7 mouse cellular contexts compared by ENCODE assay signal in genomic region chr9:79714471-79715045, GRCm38 (mm10). TPM values are rescaled to one million over a fixed set of nuclear protein-coding genes. Genes with fewer than 3 reads are reported as not detected.
DNase-seq lines count a peak whose midpoint lies in the region; ATAC-seq and TF ChIP-seq lines count a peak whose summit lies in the region.

No protein-coding gene starts in this region.

- peak; percentile 59 for DNase-seq in ZHBTc4 (ENCODE audit: low read depth, low spot score)
- DNase-seq in gastrocnemius, postnatal 14 days = peak; percentile 71
- DNase-seq in hindbrain, postnatal 0 days (ENCODE audit: low spot score) = peak; percentile 69
- DNase-seq in liver, embryonic 11.5 days (ENCODE audit: low spot score) = peak; percentile 50
- peak; percentile 37 for DNase-seq in neural tube, embryonic 10.5 days (ENCODE audit: extremely low spot score, low spot score)
- DNase-seq in yolk sac, embryonic 10.5 days (ENCODE audit: low spot score) = no peak

- H3K27ac ChIP-seq in brown adipose tissue, adult 24 weeks (replicated peaks; ENCODE audit: low read depth, low read length) = peak overlapping the region; percentile 62
- no peak overlapping the region for H3K27ac ChIP-seq in hindbrain, postnatal 0 days
- H3K27ac ChIP-seq in liver, embryonic 11.5 days (ENCODE audit: low read depth, low read length) = no peak overlapping the region

- TF ChIP-seq CTCF in hindbrain, postnatal 0 days (IDR thresholded peaks at IDR 0.05; ENCODE audit: low read depth) = peak; percentile 30

- peak; percentile 71 for ATAC-seq in hindbrain, postnatal 0 days
- ATAC-seq in liver, embryonic 11.5 days (replicated peaks; ENCODE audit: low FRiP score) = 0 out of 2 replicates have a peak, but pooled peaks have one; percentile 24

- no peaks in the 10 kb centered on the region; the same call in 1 of the 2 replicates for H3K27me3 ChIP-seq in hindbrain, postnatal 0 days (ENCODE audit: insufficient read depth, low read length)
- peaks cover 29% of the 10 kb centered on the region for H3K27me3 ChIP-seq in liver, embryonic 11.5 days (replicated peaks; ENCODE audit: control insufficient read depth, insufficient read depth, low read length)

- 6% methylated on average over 16 of the region's 16 CpGs for WGBS in hindbrain, postnatal 0 days
- 10% methylated on average over 16 of the region's 16 CpGs for WGBS in liver, embryonic 11.5 days

- peak overlapping the region; percentile 41 for H3K9ac ChIP-seq in hindbrain, postnatal 0 days (replicated peaks; ENCODE audit: low read length)
- no peak overlapping the region for H3K9ac ChIP-seq in liver, embryonic 11.5 days (ENCODE audit: low read depth, low read length)

- no peaks in the 10 kb centered on the region for H3K36me3 ChIP-seq in hindbrain, postnatal 0 days (ENCODE audit: insufficient read depth, low read length)
- H3K36me3 ChIP-seq in liver, embryonic 11.5 days (ENCODE audit: control insufficient read depth, insufficient read depth, low read length) = no peaks in the 10 kb centered on the region

- peak overlapping the region; percentile 57 for H3K4me2 ChIP-seq in hindbrain, postnatal 0 days (ENCODE audit: low read depth, low read length)
- H3K4me2 ChIP-seq in liver, embryonic 11.5 days = peak overlapping the region; percentile 53

- H3K4me3 ChIP-seq in brown adipose tissue, adult 24 weeks (ENCODE audit: insufficient read depth, low read depth, low read length) = 0 out of 2 replicates have a peak overlapping the region, but pooled peaks have one; percentile 7
- peak overlapping the region; percentile 29 for H3K4me3 ChIP-seq in hindbrain, postnatal 0 days (ENCODE audit: low read length)
- H3K4me3 ChIP-seq in liver, embryonic 11.5 days (ENCODE audit: low read depth, low read length) = no peak overlapping the region

- intact Hi-C loops in gastrocnemius, postnatal 14 days (cut with DNase I; ENCODE audit: low total_unique reads) = loop anchor here (5.0 to 10.0 kb wide), 2 partner anchors 610 to 667 kb away; no protein-coding TSS in a partner anchor

- no peaks in the 10 kb centered on the region for H3K9me3 ChIP-seq in hindbrain, postnatal 0 days (ENCODE audit: low read length)
- H3K9me3 ChIP-seq in liver, embryonic 11.5 days (ENCODE audit: control insufficient read depth, low read length) = no peaks in the 10 kb centered on the region

- H3K4me1 ChIP-seq in brown adipose tissue, adult 24 weeks (ENCODE audit: control insufficient read depth, insufficient read depth, insufficient read length, low read length) = peaks cover 15% of the 10 kb centered on the region
- peaks cover 11% of the 10 kb centered on the region for H3K4me1 ChIP-seq in hindbrain, postnatal 0 days (ENCODE audit: insufficient read depth, low read length)
- H3K4me1 ChIP-seq in liver, embryonic 11.5 days (replicated peaks; ENCODE audit: control insufficient read depth, insufficient read depth, low read length) = 0 out of 2 replicates have a peak, but pooled peaks cover 4% of the 10 kb centered on the region

RNA-seq across cellular contexts. Expression of gene Col12a1, which starts 4.1 kb away (rescaled TPM):
- 2.1 and 5.5 TPM in 2 replicates for polyA plus RNA-seq in brown adipose tissue, adult 24 weeks (2012; ENCODE audit: insufficient read depth, insufficient read length, missing spikeins)
- total RNA-seq in gastrocnemius, postnatal 14 days (2021) = 10 to 100 TPM; 55.3 to 60.1 TPM
- 17.0 and 18.2 TPM in 2 replicates for total RNA-seq in hindbrain, postnatal 0 days (2014; rRNA removed)
- 5.9 and 6.9 TPM in 2 replicates for polyA plus RNA-seq in hindbrain, postnatal 0 days (2015; fragmentation: Nextera tagmentation; extraction: Ambion mirVana)
- 4.2 TPM in 2 replicates for polyA plus RNA-seq in liver, embryonic 11.5 days (2014; fragmentation: Nextera tagmentation; extraction: Ambion mirVana)

RNA-seq across cellular contexts. Expression of gene Cox7a2, which starts 45.1 kb away (rescaled TPM):
- 3,082 and 3,212 TPM in 2 replicates for polyA plus RNA-seq in brown adipose tissue, adult 24 weeks (2012; ENCODE audit: insufficient read depth, insufficient read length, missing spikeins)
- 100 to 1,000 TPM; 494 to 598 TPM for total RNA-seq in gastrocnemius, postnatal 14 days (2021)
- total RNA-seq in hindbrain, postnatal 0 days (2014; rRNA removed) = 376 and 422 TPM in 2 replicates
- polyA plus RNA-seq in hindbrain, postnatal 0 days (2015; fragmentation: Nextera tagmentation; extraction: Ambion mirVana) = 1,132 and 1,136 TPM in 2 replicates
- 708 and 720 TPM in 2 replicates for polyA plus RNA-seq in liver, embryonic 11.5 days (2014; fragmentation: Nextera tagmentation; extraction: Ambion mirVana)
